Mouse (Mus musculus) liver, embryonic 14.5 days (tissue): ENCODE data around the gene Ccnb1.

Experiments
- CTCF ChIP-seq: IDR thresholded peaks from 2 replicates; pipeline ENCODE4 v1.5.1; 2016; ENCODE audit warnings: antibody characterized with exemption, low read depth, control low read depth
- EP300 ChIP-seq: IDR thresholded peaks from 2 replicates; pipeline ENCODE4 v1.6.1; 2016; ENCODE audit warnings: antibody characterized with exemption, low read depth

- TF ChIP-seq CTCF (no peak), EP300 (no peak)
Observed at GRCm38 (mm10) chr13:100825627-100826410, 39.4 kb upstream of the Ccnb1 start.
